Mouse (Mus musculus) layer of hippocampus, postnatal 25 days (tissue): ENCODE data around the gene Itpk1. TPM values are rescaled to one million over a fixed set of nuclear protein-coding genes. Genes with fewer than 3 reads are reported as not detected.

ENCODE experiments used
- DNase-seq, 2 experiments: peaks; one replicate each; pipeline ENCODE4 v3.0.0; 2022; ENCODE audit warnings: mixed read lengths in 2 of 2, low spot score in 1 of 2; ENCODE audit errors: extremely low spot score in 1 of 2
- total RNA-seq, 2 experiments: library from RNA; stranded (reverse); gene quantifications; 2 replicates each; pipeline ENCODE4 v1.2.3; 2021

Gene Itpk1
- 10 to 100 TPM; 56.4 to 66.2 TPM for total RNA-seq

DNA sequence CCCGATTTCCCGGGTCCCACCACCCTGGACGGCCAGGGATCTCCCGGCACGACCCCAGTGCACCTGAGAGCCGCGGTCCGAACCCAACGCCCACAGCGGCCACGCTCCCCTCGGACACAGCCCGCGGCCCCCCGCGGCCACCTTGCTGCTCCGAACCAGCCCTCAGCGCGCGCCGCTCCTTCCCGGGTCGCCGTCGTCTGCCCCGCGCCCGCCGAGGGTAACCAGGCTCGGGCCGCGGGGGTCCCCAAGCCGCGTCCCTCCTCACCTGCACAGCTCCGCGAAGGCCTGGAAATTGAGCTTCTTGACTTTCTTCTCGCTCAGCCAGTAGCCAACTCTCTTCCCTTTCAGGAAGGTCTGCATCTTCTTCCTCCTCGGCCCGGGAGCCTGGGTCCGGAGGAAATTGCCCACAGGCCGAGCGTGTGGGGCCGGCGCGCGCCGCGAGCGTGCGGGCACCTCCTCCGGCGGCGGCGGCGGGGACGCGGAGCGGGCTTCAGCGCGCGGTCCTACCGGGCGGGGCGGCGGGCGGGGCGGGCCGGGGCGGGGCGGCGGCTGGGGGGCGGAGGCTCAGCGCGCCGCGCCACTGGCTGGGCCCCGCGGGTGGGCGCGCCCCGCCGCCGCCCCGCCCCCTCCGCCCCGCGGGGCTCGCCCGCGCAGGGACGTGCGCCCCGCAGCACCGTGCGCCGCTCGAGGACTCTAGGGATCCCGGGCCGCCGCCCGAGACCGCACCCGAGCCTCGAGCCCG lies at the start of gene Itpk1:
Gene Itpk1 (minus strand): TSS at position 474 of the 742 bp plus-strand sequence.
- DNase-seq, result peak; percentile 41 to 53

DNA sequence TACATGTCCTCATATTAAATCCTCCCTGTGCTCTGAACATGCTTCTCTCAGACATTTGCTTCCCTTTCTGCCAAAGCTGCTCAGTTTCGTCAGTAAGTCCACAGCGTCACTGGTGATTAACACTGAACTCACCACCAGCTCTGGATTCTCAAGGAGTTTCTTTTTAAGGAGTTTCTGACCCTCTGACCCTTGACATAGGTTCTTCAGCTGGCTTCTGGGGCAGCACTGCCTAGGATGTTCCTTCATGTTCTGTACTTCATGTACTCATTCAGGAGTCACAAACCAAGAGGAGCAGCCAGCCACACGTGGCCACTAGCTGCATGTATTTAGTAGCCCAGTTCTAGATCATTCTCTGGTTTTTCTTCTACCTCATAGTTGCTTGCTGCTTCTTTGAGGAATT lies 43.5 kb upstream of the Itpk1 start:
- DNase-seq, result no peak

DNA sequence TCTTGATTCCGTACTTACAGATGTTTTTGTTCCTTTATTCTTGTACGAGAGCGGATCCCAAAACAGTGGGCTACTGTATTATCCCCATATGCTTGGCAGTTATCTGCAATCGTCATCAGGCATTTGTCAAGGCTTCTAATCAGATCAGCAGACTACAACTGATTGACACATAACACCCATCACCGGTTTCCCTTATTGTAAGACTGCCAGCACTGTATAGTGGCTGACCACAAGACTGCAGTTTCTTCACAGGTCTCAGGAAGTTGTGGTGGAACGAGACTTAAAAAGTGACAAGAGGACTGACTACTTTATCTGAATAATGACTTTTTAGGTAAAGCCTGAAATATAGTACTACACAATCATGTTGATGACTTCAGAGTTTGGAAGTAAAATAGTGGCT lies 40.1 kb upstream of the Itpk1 start:
- no peak for DNase-seq

DNA sequence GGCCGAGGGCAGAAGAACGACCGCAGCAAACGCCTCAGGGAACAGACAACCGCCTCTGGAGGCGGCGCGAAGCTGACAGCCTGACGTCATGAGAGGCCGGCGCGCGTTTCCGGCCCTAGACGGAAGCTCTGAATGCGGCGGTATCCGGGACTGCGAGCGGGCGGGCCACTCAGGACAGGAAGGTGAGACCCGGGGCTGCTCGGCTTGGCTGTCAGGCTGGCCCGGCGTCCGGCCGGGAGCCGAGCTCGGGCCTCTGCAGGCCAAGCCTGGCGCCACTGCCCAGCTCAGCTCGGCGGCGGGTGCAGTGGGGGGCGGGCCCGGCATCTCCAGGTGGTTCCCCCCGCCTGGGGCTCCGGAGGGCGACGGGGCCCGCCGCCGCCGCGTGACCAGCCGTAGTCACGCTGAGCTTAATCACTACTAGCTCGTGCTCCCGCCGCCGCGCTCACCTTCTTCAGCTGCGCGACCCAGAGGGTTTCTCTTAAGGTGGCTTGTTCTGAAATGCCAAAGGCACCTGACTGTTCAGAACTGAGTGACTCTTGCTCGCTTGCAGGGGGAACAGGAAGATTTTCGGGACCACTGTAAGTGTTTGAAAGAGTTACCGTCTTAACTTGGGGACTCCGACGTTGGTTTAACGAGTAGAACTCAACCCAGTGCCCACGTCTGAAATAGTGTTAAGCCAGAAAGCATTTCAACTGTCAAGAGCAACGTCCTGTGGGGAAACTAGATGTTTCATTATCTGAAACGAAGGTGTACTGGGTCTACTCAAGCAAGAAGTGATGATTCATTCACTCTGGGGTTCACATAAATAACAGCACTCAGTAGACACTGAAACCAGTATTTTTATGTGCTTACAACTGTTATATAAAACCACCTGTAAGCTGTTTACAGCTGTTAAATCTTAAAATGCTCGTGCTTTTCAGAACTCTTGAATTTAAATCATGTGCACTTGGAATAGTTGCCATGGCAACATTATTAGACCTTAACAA lies 39.2 kb upstream of the Itpk1 start, which contains the start of the genes Moap1 and Tmem251:
Gene Moap1 (minus strand): TSS at position 73 of the 986 bp plus-strand sequence.
Gene Tmem251 (plus strand): TSS at position 174 of the 986 bp plus-strand sequence.
- DNase-seq, result peak; percentile 79 to 87

DNA sequence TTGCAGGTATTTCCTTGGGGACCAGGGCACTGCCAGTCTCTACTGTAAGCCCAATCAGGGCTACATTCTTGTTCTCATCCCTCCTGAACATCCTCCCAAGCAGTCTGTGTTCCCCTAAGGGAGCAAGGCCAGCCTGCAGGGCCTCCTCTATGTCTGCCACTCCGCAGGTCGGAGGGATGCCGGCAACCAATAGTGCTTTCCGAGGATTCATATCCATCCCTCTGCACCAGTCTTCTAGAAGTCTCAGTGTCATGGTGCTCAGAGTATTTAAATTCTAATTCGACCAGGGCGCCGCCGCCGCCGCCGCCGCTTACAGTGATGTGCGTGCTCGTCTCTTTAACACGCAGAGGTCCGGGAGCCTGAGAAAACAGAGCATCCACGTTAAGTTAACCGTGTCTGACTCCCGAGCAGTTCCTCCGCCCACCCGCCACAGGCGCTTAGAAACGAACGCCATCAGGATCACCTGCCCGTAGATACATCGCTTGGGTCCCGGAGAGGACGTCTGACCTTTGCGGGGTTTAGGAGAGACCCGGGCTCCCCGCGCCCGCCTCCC lies 38.4 kb upstream of the Itpk1 start:
- DNase-seq, result no peak

DNA sequence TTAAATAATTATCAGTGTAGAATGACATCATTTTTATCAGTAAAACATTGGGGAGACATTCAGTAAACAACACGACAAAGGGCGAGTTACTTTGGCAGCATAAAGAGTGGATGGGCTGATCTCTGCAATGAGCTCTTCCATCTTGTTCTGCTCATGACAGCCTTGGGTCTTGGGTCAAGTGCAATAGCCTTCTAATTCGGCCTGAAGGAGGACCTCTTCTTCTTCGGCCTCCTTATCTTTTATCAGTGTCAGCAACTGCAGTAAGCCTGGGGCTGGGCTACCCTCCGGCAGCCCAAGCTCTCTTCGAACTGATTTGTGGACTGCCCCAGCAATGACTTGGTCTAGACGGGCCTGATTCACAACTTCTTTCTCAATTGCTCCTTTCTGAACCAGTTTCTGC lies 37.3 kb upstream of the Itpk1 start:
- no peak for DNase-seq

DNA sequence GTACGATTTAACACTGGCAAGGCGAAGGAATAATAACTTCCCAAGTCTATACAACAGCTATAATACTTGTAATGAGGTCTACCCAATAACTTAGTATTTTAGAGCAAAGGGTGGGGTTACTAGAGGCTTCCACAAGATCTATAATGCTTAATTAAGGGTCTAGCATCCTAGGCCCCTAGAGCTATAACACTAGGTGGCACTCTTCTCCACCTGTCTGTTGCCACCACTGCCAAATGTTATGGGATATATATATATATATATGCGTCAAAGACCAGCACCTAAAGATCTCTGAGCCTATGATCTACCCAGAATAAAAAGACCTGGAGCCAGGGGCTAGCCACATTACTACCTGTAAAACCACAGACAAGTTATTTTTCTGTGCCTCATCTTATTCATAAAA lies 35.6 kb upstream of the Itpk1 start:
- no peak for DNase-seq

DNA sequence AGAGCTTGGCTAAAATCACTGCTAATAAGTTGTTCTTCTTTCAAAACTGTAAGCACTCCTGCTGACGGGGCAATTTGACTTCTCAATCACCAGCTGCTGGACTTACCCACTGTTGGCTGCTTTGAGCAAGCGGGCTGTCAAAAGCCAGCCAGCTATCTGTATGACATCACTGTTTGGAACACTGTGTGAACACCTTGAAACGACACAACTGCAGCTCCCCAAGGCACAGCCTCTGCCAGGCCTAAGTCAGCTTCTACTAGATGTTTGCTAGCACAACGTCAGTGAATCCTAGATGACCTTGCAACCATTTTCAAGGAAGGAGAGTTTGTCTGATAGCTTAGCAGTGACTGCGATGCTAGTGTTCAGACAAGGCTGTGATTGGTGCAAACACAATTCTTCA lies 34.4 kb upstream of the Itpk1 start:
- DNase-seq, result no peak

DNA sequence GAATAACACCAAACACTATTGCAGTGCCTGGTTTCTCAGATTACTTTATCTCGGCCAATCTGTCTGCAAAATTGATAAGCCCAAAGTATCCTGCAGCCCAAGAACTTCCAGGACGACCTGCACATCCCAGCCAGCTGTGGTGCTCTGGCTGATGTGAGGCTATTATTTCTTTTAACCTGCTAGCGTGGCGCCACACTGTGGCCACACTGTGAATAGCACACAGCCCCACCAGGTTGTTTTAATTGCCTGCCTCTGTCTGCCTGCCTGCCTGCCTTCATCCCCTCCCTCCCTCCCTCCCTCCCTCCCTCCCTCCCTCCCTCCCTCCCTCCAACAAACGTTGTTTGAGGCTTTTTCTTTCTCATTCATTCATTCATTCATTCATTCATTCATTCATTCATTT lies 28.7 kb upstream of the Itpk1 start:
- DNase-seq, result peak in 1 of 2 experiments; percentile 48

DNA sequence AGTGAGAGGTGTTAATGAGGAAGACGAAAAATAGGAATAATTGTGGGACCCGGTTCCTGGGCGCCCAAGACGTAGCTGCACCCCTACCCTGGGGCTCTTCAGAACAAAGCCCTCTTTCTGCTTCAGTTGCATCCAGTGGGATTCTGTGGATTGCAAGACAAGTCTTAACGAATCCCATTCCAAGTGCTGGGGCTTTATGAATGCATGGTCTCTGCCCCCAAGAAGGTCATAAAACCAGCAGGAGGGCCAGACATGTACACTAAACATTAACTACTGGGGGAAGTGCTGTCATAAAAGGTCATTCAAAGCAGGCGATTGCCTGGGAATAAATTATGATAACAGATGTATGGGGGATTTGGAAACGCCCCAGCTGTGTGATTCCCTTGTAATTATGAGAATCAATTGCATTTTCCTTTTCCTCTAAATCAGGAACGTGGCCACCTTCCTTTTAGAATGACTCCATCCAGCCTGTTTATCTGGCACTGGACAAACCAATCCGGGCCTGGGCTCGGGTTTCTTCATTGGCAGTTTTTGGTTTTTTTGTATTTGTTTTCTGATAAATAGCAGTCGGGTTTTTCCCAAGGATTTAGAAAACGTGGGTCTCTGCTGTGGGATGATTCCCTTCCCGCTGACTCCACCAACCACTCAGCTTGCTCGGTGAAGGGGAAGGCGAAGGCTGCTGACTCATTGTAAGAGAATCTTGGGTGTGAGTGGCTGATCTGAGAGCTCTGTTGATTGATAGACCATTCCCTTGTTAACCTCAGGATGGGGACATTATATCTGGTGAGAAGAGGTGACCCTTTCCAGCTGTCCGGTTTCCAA lies 26.3 kb upstream of the Itpk1 start:
- peak in 1 of 2 experiments; percentile 33 for DNase-seq

DNA sequence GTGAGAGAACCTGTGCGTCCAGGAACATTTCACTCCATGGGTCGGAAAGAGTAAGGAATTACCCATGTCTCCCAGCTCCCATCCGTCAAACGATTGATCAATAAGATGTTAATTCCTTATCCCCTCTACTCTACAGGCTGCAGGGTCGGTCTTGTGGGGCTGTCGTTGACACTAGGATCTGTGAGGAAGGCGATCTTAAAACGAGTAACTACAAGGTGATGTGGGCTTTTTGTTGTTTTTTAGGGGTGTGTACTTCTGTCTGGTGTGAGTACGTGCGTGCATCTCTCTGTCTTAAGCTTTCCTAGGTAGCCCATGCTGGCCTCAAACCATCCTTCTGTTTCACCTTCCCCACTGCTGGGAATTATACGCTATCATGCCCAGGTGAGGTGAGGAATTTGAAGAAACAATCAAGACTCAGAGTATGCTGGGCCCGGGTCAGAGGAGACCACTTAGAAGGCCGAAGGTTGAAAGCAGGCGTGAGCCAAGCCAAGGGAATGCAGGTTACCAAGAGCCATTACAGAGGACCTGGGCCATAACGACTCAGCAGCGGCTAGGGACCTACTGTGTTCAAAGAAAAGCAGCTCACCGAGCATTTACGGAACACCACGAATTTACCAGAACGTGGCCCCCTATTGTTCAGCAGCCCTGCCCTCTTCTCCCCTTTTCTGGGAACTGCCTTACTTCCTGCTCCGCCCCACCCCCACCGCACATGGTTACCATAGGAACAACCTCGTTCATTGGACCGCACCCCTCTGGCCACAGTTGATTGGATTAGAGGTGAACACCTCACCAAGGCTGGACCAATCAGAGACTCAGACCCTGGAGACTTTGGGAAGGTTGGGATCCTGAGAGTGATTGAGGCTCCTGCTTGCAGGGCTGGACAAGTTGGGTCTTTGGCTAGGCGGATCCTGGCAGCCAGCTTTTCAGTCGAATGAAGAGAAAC lies 25.4 kb upstream of the Itpk1 start:
- DNase-seq, result peak; percentile 44 to 62

DNA sequence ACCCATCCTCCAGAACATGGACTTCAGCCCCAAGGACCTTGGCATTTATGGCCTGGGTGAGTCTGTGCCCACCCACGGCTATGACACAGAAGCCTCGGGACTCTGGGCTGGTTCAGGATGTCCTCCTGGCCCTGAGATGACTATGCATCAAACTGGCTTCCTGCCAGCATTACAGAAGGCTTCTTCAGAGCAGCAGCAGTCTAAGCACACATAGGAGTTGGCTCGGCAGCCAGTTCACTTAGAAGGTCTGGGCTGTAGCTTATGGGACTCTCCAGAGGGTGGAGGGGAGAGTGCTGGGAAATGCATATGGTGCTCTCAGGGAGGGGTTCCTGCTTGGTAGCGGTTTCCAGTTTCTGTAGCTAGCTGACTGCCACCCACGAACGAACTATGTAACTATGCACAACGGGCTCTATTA lies 21.0 kb upstream of the Itpk1 start:
- DNase-seq, result no peak

DNA sequence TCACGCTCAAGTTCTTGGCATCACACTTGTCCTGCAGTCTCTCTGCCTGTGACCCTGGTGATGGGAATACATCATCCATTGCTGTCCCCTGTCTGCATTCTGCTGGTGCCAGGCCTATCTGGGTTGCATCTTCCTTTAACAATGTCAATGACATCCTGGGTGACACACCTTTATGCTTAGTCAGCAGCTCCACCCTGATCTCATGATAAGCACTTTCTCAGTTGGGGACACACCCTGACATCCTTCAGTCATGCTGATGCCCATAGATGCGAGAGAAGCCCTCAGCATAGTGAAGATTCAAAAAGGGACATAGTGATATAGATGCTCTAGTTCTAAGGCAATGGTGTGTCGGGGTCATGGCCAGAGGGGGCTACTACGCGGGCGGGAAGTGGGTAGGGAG lies 20.4 kb upstream of the Itpk1 start:
- DNase-seq, result no peak

DNA sequence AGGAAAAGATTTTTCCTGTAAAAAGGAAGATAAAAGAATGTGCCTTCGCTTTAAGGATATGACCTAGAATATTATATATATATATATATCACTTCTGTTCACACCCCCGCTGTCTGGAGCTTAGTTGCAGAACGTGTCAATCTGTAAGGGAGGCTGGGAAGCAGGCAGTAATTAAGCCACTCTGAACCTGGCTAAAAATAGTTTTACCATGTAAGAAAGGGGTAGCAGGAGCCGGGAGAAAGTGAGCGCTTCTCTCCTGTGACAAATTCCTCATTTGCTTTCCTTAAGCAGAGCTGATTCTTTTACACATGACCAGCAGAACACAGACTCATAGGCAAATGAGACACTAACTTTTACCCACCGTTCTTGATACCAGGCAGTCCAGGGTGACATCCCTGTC lies 19.1 kb upstream of the Itpk1 start:
- no peak for DNase-seq

DNA sequence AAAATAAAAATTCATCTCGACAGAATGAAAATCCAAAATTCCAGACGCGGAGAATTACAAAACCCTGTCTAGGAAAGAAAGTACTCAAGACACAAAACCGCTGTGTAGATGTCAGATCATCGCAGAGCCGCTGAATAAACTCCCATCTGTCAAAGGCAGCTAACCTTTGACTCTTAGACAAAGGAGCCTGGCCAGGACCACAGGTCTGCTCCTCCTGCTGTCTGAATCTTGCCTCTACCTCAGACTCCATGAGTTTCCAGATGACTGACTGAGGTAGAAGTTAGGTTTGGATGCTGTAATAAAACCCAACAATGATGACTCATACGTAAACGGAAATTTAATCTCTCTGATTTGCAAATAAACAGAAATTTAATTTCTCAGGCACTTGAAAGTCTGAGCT lies 18.2 kb upstream of the Itpk1 start:
- DNase-seq, result no peak

DNA sequence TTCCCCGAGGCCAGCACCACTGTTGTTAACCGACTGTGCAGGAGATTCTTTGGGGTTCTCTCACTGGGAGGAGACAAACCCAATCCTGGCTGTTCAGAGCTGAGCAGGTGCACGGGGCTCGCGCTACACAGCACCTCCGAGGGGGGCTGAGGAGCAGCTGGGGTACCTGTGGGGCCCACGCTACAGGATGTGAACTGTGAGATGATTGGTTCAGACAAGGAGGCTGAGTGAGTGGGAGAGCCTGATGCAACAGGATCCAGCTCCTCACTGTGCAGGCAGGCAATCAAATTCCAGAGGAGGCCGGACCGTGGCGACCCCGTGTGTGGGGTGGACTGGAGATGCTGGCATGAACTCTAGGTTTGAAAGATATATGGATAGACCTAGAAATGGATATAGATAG lies 17.7 kb upstream of the Itpk1 start:
- DNase-seq, result no peak

DNA sequence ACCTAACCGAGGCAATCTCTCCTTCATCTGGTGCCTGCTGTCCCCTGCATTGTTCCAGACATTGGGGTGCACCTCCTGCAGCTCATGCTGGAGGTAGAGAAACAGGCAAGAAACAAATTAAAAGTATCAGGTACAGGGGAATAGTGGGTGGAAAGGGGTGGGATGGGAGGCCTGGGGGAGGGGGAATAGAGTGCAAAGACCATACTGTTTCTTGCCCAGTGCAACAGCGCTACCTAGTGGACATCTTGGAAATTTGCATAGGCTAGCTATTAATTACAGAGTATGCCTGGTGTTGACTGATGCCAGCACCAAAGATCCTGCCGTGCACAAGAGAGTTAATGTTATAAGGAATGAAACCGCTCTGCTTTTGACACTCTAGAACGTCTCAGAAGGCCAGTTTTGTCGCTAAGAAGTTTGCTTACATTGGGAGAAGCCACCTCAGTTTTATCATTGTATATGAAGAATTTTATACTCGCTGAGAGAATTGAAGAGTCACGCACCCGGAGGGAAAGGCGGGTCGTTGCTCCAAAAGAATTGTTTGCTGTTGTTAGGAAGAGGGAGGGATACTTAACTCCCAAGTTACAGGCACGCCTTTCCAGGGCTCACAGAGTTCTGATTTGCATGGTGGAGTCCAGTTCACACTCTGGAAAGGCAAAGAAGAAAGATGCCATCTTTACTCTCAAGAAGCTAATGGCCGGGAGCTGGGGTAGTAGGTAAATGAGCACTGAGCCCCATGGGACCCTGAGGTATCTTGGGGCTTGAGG lies 15.0 kb upstream of the Itpk1 start:
- DNase-seq, result peak in 1 of 2 experiments; percentile 59

DNA sequence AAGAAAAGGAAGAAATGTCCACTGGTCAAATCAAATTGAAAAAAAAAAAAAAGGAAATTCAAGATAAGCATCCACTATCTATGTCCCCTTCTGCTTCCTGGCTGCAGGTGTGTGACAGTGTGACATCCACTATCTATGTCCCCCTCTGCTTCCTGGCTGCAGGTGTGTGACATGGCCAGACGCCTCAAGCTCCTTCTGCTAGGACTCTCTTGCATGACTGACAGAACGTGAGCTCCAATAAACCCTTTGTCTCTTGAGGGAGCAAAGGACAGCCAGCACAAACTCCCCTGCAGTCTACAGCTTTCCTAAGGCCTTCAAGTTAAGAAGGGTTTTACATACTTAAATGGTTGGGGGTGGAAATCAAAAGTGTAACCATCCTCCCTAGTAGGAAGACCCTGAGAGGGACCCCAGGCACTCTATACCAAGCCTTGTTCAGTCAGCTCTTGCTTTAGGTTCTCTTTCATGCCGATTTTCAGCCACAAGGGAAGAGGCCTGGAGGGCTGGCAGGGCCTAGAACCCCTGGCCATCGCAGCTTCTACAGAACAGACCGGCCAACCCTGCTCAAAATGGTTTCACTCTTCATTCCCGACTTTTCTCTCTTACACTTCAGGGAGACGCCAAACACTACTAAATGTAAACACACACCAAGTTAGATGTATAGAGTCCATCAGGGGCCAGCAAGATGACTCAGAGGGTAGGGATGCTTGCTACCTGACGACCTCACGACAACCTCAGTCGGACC lies 10.1 kb upstream of the Itpk1 start:
- no peak for DNase-seq
